Mouse (Mus musculus): ENCODE measurements around the gene Atp6ap1l. TPM values are rescaled to one million over a fixed set of nuclear protein-coding genes. Genes with fewer than 3 reads are reported as not detected.

Gene Atp6ap1l
- polyA plus RNA-seq, 1 experiment from 2014 or later: 0.59 TPM

- Histone ChIP-seq H3K27me3 (replicated peaks; ENCODE audit: low read depth, poor library complexity, severe bottlenecking) (no peaks in the 10 kb centered on the region), H3K4me3 (no peak overlapping the region), H3K27ac (replicated peaks) (no peak overlapping the region), H3K4me1 (peaks cover 10% of the 10 kb centered on the region), H3K9me3 (no peaks in the 10 kb centered on the region), H3K36me3 (replicated peaks) (no peaks in the 10 kb centered on the region)
- no peak for DNase-seq (ENCODE audit: low spot score)
- whole genome bisulfite sequencing: 78% methylated on average over 1 of the region's 1 CpGs
Measured at GRCm38 (mm10) chr13:90881727-90882429, 23.3 kb downstream of the Atp6ap1l start.

DNA sequence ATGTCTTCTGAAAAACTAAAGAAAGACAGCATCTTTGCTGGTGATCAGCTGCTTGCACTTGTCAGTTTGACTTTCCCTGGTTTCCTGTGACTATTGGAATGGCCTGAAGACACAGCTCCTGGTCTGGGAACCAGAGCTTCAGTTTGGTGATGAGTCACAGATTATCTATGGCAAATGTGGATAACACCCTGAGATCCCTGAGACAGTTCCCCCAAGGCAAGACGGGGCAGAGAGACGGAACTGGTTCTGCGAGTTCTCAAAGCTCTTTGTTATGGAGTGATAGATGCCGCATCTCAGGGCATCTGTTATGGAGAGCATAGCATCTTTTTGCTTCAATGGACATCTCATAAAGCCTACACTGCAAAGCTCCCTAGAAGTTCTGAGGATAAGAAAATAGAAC lies 33.6 kb downstream of the Atp6ap1l start:
- WGBS: 34% methylated on average over 4 of the region's 4 CpGs
- no peaks in the 10 kb centered on the region for H3K27me3 ChIP-seq (replicated peaks; ENCODE audit: low read depth, poor library complexity, severe bottlenecking)
- no peak overlapping the region for H3K27ac ChIP-seq (replicated peaks)
- peaks cover 15% of the 10 kb centered on the region for H3K4me1 ChIP-seq
- no peaks in the 10 kb centered on the region for H3K36me3 ChIP-seq (replicated peaks)
- no peaks in the 10 kb centered on the region for H3K9me3 ChIP-seq
- peak; percentile 27 for DNase-seq (ENCODE audit: low spot score)
- H3K4me3 ChIP-seq: no peak overlapping the region

GRCm38 (mm10) chr13:90869157-90869556 lies 36.0 kb downstream of the Atp6ap1l start:
- 29% methylated on average over 4 of the region's 4 CpGs for WGBS
- H3K27me3 ChIP-seq (replicated peaks; ENCODE audit: low read depth, poor library complexity, severe bottlenecking): no peaks in the 10 kb centered on the region
- peaks cover 15% of the 10 kb centered on the region for H3K4me1 ChIP-seq
- H3K9me3 ChIP-seq: no peaks in the 10 kb centered on the region
- no peak overlapping the region for H3K4me3 ChIP-seq
- H3K36me3 ChIP-seq (replicated peaks): no peaks in the 10 kb centered on the region
- DNase-seq (ENCODE audit: low spot score): no peak
- H3K27ac ChIP-seq (replicated peaks): no peak overlapping the region

GRCm38 (mm10) chr13:90862138-90862537 lies 43.0 kb downstream of the Atp6ap1l start:
- no peaks in the 10 kb centered on the region for H3K9me3 ChIP-seq
- H3K4me3 ChIP-seq: no peak overlapping the region
- no peaks in the 10 kb centered on the region for H3K4me1 ChIP-seq
- no peak overlapping the region for H3K27ac ChIP-seq (replicated peaks)
- no peaks in the 10 kb centered on the region for H3K27me3 ChIP-seq (replicated peaks; ENCODE audit: low read depth, poor library complexity, severe bottlenecking)
- no peaks in the 10 kb centered on the region for H3K36me3 ChIP-seq (replicated peaks)
- DNase-seq (ENCODE audit: low spot score): no peak
- WGBS: 85% methylated on average over 3 of the region's 3 CpGs

DNA sequence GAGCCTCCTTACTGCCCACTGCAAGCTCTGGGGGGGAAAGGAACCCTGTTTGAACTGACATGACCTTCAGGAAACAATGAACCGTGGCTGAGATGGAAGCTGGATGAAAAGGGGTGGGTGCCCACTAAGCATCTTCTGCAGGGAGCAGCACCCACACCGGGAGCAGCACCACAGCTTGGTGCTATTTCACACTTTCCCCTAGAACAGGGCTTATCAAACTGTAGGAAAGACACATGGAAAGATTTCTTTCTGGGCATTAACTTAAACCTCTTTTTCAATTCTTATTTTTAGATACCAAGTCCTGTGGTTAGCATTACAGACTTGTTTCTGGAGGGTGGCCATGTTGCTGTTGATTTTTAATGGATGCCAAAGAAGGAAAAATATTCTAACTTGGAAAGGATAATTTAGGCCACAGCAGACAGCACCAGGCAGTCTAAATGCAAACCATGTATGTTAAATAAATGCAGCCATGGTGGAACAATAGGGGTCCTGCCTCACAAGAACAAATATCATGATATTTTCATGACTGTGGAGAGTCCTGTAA lies 44.2 kb downstream of the Atp6ap1l start:
- no peak overlapping the region for H3K4me3 ChIP-seq
- H3K4me1 ChIP-seq: peaks cover 4% of the 10 kb centered on the region; the same call in 1 of the 2 replicates
- no peaks in the 10 kb centered on the region for H3K27me3 ChIP-seq (replicated peaks; ENCODE audit: low read depth, poor library complexity, severe bottlenecking)
- H3K9me3 ChIP-seq: no peaks in the 10 kb centered on the region
- no peak for DNase-seq (ENCODE audit: low spot score)
- H3K27ac ChIP-seq (replicated peaks): no peak overlapping the region
- 73% methylated on average over 2 of the region's 2 CpGs for WGBS
- H3K36me3 ChIP-seq (replicated peaks): no peaks in the 10 kb centered on the region

DNA sequence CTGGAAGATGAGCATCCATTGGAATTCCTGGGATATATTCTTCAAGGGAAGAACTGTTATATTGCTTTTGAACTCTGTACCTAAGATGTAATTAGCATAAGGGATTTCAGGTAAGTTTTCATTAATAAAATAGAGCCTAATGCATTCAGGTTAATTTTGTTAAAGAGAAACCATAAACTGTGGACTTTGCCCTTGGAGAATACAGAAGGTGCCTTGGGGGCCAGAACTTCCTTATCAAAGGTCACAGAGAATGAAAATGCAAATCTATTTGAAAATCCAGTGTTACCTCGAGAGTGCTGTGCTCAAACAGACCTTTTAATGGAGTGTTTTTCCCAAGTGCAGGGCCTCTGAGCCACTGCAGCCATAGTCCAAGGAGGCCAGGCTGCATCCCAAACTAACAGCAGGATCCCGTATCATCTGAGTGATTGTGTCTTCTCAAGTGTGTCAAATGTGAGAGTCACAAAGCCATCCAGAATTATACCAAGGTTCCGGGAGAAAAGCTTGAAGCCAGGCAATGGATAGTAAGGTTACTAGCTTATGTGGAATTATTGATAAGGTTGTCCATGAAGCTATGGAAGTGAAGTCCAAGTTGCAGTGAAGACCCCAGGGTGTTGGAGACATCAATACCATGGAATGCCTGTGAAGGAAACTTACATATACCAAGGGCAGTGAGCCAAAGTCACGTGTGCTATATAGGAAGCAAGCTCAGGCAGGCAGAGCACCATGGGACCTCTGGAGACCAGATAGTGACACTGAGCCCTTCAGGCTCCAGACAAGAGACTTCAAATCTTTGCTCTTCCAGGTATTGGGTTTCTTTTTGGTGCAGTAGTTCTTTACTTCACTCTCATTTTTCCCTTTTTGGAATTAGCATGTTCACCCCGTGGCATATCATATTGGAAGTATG lies 52.2 kb downstream of the Atp6ap1l start:
- DNase-seq (ENCODE audit: low spot score): no peak
- no peaks in the 10 kb centered on the region for H3K27me3 ChIP-seq (replicated peaks; ENCODE audit: low read depth, poor library complexity, severe bottlenecking)
- peaks cover 10% of the 10 kb centered on the region; the same call in 1 of the 2 replicates for H3K4me1 ChIP-seq
- H3K9me3 ChIP-seq: no peaks in the 10 kb centered on the region
- no peaks in the 10 kb centered on the region for H3K36me3 ChIP-seq (replicated peaks)
- 83% methylated on average over 5 of the region's 5 CpGs for WGBS
- no peak overlapping the region for H3K4me3 ChIP-seq
- no peak overlapping the region for H3K27ac ChIP-seq (replicated peaks)

- 85% methylated on average over 4 of the region's 4 CpGs for WGBS
- H3K27ac ChIP-seq (replicated peaks): no peak overlapping the region
- H3K9me3 ChIP-seq: no peaks in the 10 kb centered on the region
- no peak for DNase-seq (ENCODE audit: low spot score)
- no peaks in the 10 kb centered on the region for H3K27me3 ChIP-seq (replicated peaks; ENCODE audit: low read depth, poor library complexity, severe bottlenecking)
- no peak overlapping the region for H3K4me3 ChIP-seq
- no peaks in the 10 kb centered on the region for H3K36me3 ChIP-seq (replicated peaks)
- H3K4me1 ChIP-seq: peaks cover 10% of the 10 kb centered on the region; the same call in 1 of the 2 replicates
Measured at GRCm38 (mm10) chr13:90851795-90852194, 53.4 kb downstream of the Atp6ap1l start.

DNA sequence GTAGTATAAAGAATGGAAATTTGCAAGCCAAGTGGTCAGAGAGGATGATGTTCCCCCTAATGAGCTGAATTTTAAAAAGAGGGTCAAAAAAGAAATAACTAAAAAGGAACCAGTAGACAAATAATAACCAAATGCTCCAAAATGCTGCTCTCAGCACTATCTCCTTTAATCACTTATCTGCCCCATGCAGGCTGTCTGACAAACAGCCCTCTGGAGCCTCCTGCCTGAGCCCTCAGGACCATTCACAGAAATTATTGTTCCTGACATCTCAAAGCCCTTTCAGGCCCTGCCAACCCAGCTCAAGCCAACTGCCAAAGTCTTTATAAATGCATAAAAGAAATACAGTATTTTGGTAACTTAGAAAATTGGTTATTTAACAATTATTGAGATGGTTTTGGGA lies 61.0 kb downstream of the Atp6ap1l start:
- H3K27me3 ChIP-seq (replicated peaks; ENCODE audit: low read depth, poor library complexity, severe bottlenecking): no peaks in the 10 kb centered on the region
- no peaks in the 10 kb centered on the region for H3K36me3 ChIP-seq (replicated peaks)
- H3K9me3 ChIP-seq: no peaks in the 10 kb centered on the region
- no peak overlapping the region for H3K4me3 ChIP-seq
- H3K4me1 ChIP-seq: peaks cover 4% of the 10 kb centered on the region; the same call in 1 of the 2 replicates
- DNase-seq (ENCODE audit: low spot score): no peak
- H3K27ac ChIP-seq (replicated peaks): no peak overlapping the region

DNA sequence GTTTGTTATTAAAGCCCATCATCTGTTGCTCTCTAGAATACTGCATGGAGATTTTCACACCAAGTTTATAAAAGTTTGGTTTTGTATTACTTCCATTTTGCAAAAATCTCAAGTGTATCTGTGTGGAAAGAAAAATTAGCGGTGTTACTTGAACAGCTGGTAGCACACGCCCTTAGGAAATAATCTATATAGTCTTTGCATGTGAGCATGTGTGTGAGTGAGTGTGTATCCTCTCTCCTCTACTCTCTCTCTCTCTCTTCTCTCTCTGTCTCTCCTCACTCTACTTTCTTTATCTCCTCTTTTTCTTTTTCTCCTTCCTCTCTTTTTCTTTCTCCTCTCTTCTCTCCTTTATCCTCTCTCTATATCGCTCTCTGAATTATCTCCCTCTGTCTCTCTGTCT lies 61.7 kb downstream of the Atp6ap1l start:
- H3K9me3 ChIP-seq: no peaks in the 10 kb centered on the region
- WGBS: 87% methylated on average over 3 of the region's 3 CpGs
- H3K4me1 ChIP-seq: peaks cover 4% of the 10 kb centered on the region; the same call in 1 of the 2 replicates
- DNase-seq (ENCODE audit: low spot score): no peak
- H3K36me3 ChIP-seq (replicated peaks): no peaks in the 10 kb centered on the region
- no peak overlapping the region for H3K4me3 ChIP-seq
- H3K27me3 ChIP-seq (replicated peaks; ENCODE audit: low read depth, poor library complexity, severe bottlenecking): no peaks in the 10 kb centered on the region
- no peak overlapping the region for H3K27ac ChIP-seq (replicated peaks)

GRCm38 (mm10) chr13:90841213-90841553 lies 64.0 kb downstream of the Atp6ap1l start:
- H3K4me1 ChIP-seq: peaks cover 4% of the 10 kb centered on the region; the same call in 1 of the 2 replicates
- no peaks in the 10 kb centered on the region for H3K36me3 ChIP-seq (replicated peaks)
- no peak overlapping the region for H3K4me3 ChIP-seq
- H3K9me3 ChIP-seq: no peaks in the 10 kb centered on the region
- WGBS: 47% methylated on average over 5 of the region's 5 CpGs
- no peak overlapping the region for H3K27ac ChIP-seq (replicated peaks)
- H3K27me3 ChIP-seq (replicated peaks; ENCODE audit: low read depth, poor library complexity, severe bottlenecking): no peaks in the 10 kb centered on the region
- DNase-seq (ENCODE audit: low spot score): no peak

GRCm38 (mm10) chr13:90840530-90841212 lies 64.5 kb downstream of the Atp6ap1l start:
- peak; percentile 28 for DNase-seq (ENCODE audit: low spot score)
- 48% methylated on average over 15 of the region's 15 CpGs for WGBS

GRCm38 (mm10) chr13:90833641-90834207 lies 71.4 kb downstream of the Atp6ap1l start:
- WGBS: 85% methylated on average over 7 of the region's 7 CpGs
- H3K27ac ChIP-seq (replicated peaks): no peak overlapping the region

More at GRCm38 (mm10) chr13:90840530-90841212, 64.5 kb downstream of the Atp6ap1l start:
- Histone ChIP-seq H3K27ac (replicated peaks) (peak overlapping the region; percentile 66), H3K36me3 (replicated peaks) (no peaks in the 10 kb centered on the region), H3K4me1 (peaks cover 4% of the 10 kb centered on the region; the same call in 1 of the 2 replicates), H3K4me3 (no peak overlapping the region), H3K9me3 (no peaks in the 10 kb centered on the region), H3K27me3 (replicated peaks; ENCODE audit: low read depth, poor library complexity, severe bottlenecking) (no peaks in the 10 kb centered on the region)

More at GRCm38 (mm10) chr13:90833641-90834207, 71.4 kb downstream of the Atp6ap1l start:
- Histone ChIP-seq H3K4me3 (no peak overlapping the region), H3K9me3 (no peaks in the 10 kb centered on the region), H3K4me1 (no peaks in the 10 kb centered on the region), H3K36me3 (replicated peaks) (no peaks in the 10 kb centered on the region), H3K27me3 (replicated peaks; ENCODE audit: low read depth, poor library complexity, severe bottlenecking) (no peaks in the 10 kb centered on the region)
- no peak for DNase-seq (ENCODE audit: low spot score)

Data from embryonic facial prominence, embryonic 10.5 days (tissue).